Mouse (Mus musculus) liver, adult 2 months (tissue): Measurements from ENCODE around the gene Aadacl4.

Source experiments
- CTCF ChIP-seq: fragments of 200-500 bp; IDR thresholded peaks from 2 replicates; pipeline ENCODE4 v1.5.1; 2011; ENCODE audit warnings: low read depth, low read length, control low read depth
- POLR2A ChIP-seq: fragments of 200-500 bp; IDR thresholded peaks from 2 replicates; pipeline ENCODE4 v1.6.1; 2011; ENCODE audit warnings: low read length, control low read depth; ENCODE audit not compliant: insufficient read depth; ENCODE audit errors: extremely low read depth

DNA sequence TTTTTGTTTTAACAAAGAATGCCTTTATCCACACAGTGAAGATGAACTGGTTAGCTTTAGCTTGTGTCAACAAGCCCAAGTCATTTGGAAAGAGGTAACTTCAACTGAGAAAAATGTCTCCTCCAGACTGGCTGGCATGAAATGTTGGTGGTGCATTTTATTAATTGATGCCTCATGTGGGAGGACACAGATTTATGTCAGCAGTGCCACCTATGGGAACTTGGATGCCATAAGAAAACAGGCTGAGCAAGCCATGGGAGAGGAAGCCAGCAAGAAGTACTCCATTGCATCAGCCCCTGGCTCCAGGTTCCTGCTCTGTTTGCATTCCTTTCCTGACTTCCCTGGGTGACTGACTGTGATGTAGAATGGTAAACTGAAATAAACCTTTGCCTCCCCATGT lies 20.7 kb upstream of the Aadacl4 start:
- TF ChIP-seq CTCF (no peak), POLR2A (no peak)
